Mouse (Mus musculus): ENCODE data around the gene 4930453N24Rik.
A peak's percentile ranks its signal among the peaks of the same experiment; 100 is the strongest.

Gene 4930453N24Rik

GRCm38 (mm10) chr16:64719096-64719495 lies 51.9 kb downstream of the 4930453N24Rik start:
- no peak for DNase-seq

GRCm38 (mm10) chr16:64717814-64718213 lies 53.1 kb downstream of the 4930453N24Rik start:
- DNase-seq = no peak

- DNase-seq = peak; percentile 3
These were observed 59.1 kb downstream of the 4930453N24Rik start for GRCm38 (mm10) chr16:64711816-64712215.

Measured in lung, postnatal 14 days (tissue).